Mouse (Mus musculus) kidney, postnatal 0 days (tissue): ENCODE measurements at regions not wholly inside any gene's neighbourhood (a gene's known extent, or its start where the extent isn't known, plus 50 kb on each side); places are given as distances from the start of the nearest gene placed in this dataset.

Experiments used
- ATAC-seq: fragments of 200-750 bp; cut with Nextera tagmentation; replicated peaks from 2 replicates; pipeline ENCODE4 v1.8.0; 2017; ENCODE audit warnings: low read depth, moderate number of reproducible peaks, moderate TSS enrichment, moderate library complexity; ENCODE audit not compliant: low FRiP score
- DNase-seq: peaks from one replicate; pipeline ENCODE4 v3.0.0-alpha.2; 2016; ENCODE audit warnings: low spot score
- H3K27ac ChIP-seq: fragments of 300-500 bp; sonication (generic); 2 replicates; pipeline ENCODE4 v1.5.1; 2014; ENCODE audit warnings: mild to moderate bottlenecking
- H3K27me3 ChIP-seq: fragments of 300-500 bp; sonication (generic); 2 replicates; pipeline ENCODE4 v1.6.1; 2014; ENCODE audit warnings: low read length, mixed read lengths; ENCODE audit not compliant: insufficient read depth
- H3K36me3 ChIP-seq: fragments of 300-500 bp; sonication (generic); 2 replicates; pipeline ENCODE4 v1.6.1; 2014; ENCODE audit warnings: low read length, mixed read lengths; ENCODE audit not compliant: insufficient read depth
- H3K4me1 ChIP-seq: fragments of 300-500 bp; sonication (generic); replicated peaks from 2 replicates; pipeline ENCODE4 v1.6.1; 2014; ENCODE audit warnings: antibody characterized with exemption, low read length, mixed read lengths; ENCODE audit not compliant: insufficient read depth
- H3K4me2 ChIP-seq: fragments of 300-500 bp; sonication (generic); 2 replicates; pipeline ENCODE4 v1.6.1; 2014; ENCODE audit warnings: mild to moderate bottlenecking, low read length, moderate library complexity, mixed read lengths
- H3K4me3 ChIP-seq: fragments of 300-500 bp; sonication (generic); replicated peaks from 2 replicates; pipeline ENCODE4 v1.5.1; 2014; ENCODE audit warnings: low read depth, low read length
- H3K9ac ChIP-seq: fragments of 300-500 bp; sonication (generic); 2 replicates; pipeline ENCODE4 v1.6.1; 2014; ENCODE audit warnings: low read depth, low read length
- H3K9me3 ChIP-seq: fragments of 300-500 bp; sonication (generic); replicated peaks from 2 replicates; pipeline ENCODE4 v1.6.1; 2016; ENCODE audit warnings: low read length, inconsistent platforms, mixed read lengths
- CTCF ChIP-seq: IDR thresholded peaks from 2 replicates; pipeline ENCODE4 v1.5.1; 2016; ENCODE audit warnings: antibody characterized with exemption, low read depth, mild to moderate bottlenecking, moderate library complexity
- WGBS: fragments of 180-500 bp; shearing (Covaris S2); extraction: QIAGEN DNeasy Blood & Tissue Kit; methylation state at CpG from one replicate; pipeline ENCODE4 v1.1.7; 2014; 5-methylcytosine and 5-hydroxymethylcytosine counted together

DNA sequence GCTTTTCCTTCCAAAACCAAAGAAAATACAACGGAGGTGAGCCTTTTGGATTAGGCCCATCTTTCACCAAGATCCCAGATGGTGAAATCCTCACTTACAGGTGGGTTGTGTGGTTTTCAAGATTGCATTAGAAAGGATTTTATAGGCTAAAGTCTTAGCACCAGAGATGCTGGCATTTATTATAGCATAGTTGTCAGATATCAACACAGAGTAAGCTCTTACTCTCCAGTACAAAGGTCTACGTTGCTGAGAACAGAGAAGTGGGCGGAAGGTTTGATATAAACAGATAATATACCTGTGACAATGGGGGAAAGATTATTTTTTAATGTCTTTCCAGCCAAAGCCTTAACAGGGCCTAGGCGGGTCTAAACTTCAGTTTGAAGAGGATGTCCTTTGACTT is 57.4 kb upstream of the Cyp1b1 start:
- H3K27me3 ChIP-seq, result no peaks in the 10 kb centered on the region
- no peak overlapping the region for H3K9ac ChIP-seq
- H3K27ac ChIP-seq, result no peak overlapping the region
- WGBS, result 58% methylated on average over 4 of the region's 4 CpGs
- no peaks in the 10 kb centered on the region; the same call in 1 of the 2 replicates for H3K4me1 ChIP-seq
- H3K36me3 ChIP-seq, result no peaks in the 10 kb centered on the region
- H3K9me3 ChIP-seq, result no peaks in the 10 kb centered on the region
- H3K4me3 ChIP-seq, result no peak overlapping the region
- ATAC-seq (no peak), DNase-seq (no peak)
- no peak overlapping the region for H3K4me2 ChIP-seq
- TF ChIP-seq CTCF, result no peak

DNA sequence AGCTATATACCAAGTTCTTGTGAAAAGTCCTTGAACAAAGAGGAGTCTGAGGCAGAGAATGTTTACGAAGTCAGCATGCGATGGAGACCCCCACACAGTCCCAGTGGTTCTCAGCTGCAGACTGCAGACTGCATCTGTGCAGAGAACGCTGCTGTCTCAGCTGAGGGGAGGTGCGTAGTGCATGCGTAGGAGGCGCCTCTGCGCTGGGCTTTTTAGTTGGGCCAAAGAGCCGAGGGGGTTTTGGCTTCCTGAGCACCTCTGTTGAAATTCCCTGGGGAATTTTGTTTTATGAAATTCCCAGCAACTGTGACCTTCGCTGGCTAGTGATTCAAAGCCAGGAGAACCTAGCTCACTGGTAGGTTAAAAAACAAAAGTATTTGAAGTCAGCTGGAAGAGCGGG is 56.9 kb upstream of the Cyp1b1 start:
- Histone ChIP-seq H3K4me2 (no peak overlapping the region), H3K27me3 (no peaks in the 10 kb centered on the region), H3K4me3 (no peak overlapping the region), H3K4me1 (no peaks in the 10 kb centered on the region; the same call in 1 of the 2 replicates), H3K9me3 (no peaks in the 10 kb centered on the region), H3K9ac (no peak overlapping the region), H3K36me3 (no peaks in the 10 kb centered on the region), H3K27ac (no peak overlapping the region)
- DNase-seq, result peak; percentile 72
- WGBS, result 29% methylated on average over 10 of the region's 10 CpGs
- no peak for TF ChIP-seq CTCF
- ATAC-seq, result 0 out of 2 replicates have a peak, but pooled peaks have one; percentile 40

DNA sequence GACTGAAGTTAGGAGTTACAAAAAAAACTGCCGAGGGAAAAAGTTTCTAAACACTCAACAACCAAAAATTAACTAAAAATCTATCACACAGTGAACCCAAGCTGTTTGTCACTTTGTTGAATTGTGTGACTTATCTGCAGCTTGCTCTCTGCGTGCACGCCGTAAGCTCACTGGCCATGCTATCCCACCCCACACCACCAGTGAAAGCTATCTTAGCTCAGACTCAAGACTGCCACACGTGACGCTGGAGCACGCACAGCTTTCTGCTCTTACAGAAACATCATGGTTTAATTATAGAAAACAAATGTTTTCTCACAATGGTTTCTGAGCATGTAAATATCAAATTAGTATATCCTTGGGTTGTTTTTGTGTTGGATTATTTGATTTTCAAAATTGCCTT is 56.0 kb upstream of the Cyp1b1 start:
- Histone ChIP-seq H3K4me1 (no peaks in the 10 kb centered on the region; the same call in 1 of the 2 replicates), H3K9ac (no peak overlapping the region), H3K27ac (no peak overlapping the region), H3K9me3 (no peaks in the 10 kb centered on the region), H3K4me3 (no peak overlapping the region), H3K36me3 (no peaks in the 10 kb centered on the region), H3K27me3 (no peaks in the 10 kb centered on the region), H3K4me2 (no peak overlapping the region)
- WGBS, result 80% methylated on average over 7 of the region's 7 CpGs
- no peak for DNase-seq
- no peak for ATAC-seq
- TF ChIP-seq CTCF, result no peak

DNA sequence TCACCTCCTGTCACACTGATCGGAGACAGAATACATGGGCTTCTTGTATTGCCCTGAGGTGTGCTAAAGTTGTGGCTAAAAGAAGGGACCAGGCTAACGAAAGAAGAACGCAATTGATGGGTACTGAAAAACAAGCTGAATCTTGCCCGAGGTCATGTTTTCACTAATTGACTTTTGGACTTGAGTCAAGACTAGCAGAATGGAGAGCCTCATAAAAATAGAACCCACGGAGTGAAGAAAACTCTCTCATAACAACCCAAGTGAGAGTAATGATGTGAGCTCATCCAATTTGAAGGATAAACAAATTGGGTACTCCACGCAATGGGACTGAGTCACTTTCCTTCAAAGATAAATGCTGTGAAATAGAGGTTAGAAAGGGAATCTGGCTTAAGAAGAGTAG is 55.0 kb upstream of the Cyp1b1 start:
- Histone ChIP-seq H3K27me3 (no peaks in the 10 kb centered on the region), H3K4me3 (no peak overlapping the region), H3K4me2 (no peak overlapping the region), H3K36me3 (no peaks in the 10 kb centered on the region), H3K9me3 (no peaks in the 10 kb centered on the region), H3K27ac (no peak overlapping the region), H3K9ac (no peak overlapping the region), H3K4me1 (peaks cover 5% of the 10 kb centered on the region; the same call in 1 of the 2 replicates)
- 67% methylated on average over 6 of the region's 6 CpGs for WGBS
- no peak for DNase-seq
- no peak for TF ChIP-seq CTCF
- no peak for ATAC-seq

DNA sequence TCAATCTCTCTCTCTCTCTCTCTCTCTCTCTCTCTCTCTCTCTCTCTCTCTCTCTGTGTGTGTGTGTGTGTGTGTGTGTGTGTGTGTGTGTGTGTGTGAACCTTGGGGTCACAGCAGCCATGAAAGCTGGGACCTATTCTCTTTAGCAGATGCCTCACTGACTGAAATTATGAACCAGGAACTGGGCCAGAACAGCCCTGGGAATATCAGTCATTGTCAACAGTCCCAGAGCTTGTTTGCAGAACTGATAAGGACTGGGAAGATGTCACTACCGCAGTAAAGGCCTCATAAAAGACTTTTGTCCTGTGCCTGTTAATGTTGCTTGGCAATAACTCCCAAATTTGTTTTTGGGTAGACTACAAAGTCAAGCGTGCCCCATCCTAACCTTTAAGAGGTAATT is 53.2 kb upstream of the Cyp1b1 start:
- Histone ChIP-seq H3K27me3 (no peaks in the 10 kb centered on the region), H3K9ac (no peak overlapping the region), H3K4me3 (no peak overlapping the region), H3K4me2 (no peak overlapping the region), H3K4me1 (peaks cover 5% of the 10 kb centered on the region; the same call in 1 of the 2 replicates), H3K27ac (no peak overlapping the region), H3K9me3 (no peaks in the 10 kb centered on the region), H3K36me3 (no peaks in the 10 kb centered on the region)
- no peak for ATAC-seq
- TF ChIP-seq CTCF, result no peak
- 65% methylated on average over 2 of the region's 2 CpGs for WGBS
- DNase-seq, result no peak

DNA sequence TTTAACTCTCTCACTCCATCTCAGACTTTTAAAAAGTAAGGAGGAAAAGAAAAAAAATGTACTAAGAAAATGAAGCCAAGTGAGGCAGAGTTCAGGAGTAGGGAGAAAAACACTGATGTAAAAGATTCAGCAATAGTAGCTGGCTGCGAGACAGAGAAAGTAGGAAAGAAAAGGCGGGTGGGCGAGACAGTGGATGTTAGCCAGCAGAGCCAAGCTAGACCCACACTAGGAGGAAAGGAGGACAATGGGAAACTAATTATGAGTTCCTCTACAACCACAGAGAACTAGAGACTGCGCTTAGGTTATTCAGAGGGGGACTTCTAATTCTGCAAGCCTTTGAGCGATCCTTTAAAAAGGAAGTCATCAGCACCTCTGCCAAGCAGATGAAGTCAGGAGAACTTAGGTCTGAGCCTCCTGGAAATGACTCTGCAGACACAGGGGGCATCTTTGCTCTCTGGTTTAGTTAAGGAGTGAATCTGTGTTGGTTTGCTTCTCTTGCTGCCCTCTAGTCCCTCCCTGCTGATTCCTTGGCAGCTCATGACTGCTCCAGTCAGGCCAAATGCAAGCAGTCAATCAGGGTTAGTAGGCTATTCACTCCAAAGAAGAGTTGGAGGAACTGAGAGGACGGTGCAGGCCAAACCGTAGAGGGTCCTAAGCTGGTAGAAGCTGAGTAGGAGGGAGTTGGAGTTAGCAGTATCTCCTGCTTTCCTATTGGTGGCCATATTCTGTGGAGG is 50.4 kb upstream of the Cyp1b1 start:
- no peak for TF ChIP-seq CTCF
- WGBS, result 73% methylated on average over 7 of the region's 7 CpGs
- Histone ChIP-seq H3K27me3 (no peaks in the 10 kb centered on the region), H3K4me3 (no peak overlapping the region), H3K4me1 (peaks cover 5% of the 10 kb centered on the region; the same call in 1 of the 2 replicates), H3K9me3 (no peaks in the 10 kb centered on the region), H3K36me3 (no peaks in the 10 kb centered on the region), H3K4me2 (no peak overlapping the region), H3K27ac (no peak overlapping the region), H3K9ac (no peak overlapping the region)
- ATAC-seq, result no peak
- DNase-seq, result no peak
